Mouse (Mus musculus): ENCODE measurements at regions not wholly inside any gene's neighbourhood (a gene's known extent, or its start where the extent isn't known, plus 50 kb on each side); places are given as distances from the start of the nearest gene placed in this dataset.

DNA sequence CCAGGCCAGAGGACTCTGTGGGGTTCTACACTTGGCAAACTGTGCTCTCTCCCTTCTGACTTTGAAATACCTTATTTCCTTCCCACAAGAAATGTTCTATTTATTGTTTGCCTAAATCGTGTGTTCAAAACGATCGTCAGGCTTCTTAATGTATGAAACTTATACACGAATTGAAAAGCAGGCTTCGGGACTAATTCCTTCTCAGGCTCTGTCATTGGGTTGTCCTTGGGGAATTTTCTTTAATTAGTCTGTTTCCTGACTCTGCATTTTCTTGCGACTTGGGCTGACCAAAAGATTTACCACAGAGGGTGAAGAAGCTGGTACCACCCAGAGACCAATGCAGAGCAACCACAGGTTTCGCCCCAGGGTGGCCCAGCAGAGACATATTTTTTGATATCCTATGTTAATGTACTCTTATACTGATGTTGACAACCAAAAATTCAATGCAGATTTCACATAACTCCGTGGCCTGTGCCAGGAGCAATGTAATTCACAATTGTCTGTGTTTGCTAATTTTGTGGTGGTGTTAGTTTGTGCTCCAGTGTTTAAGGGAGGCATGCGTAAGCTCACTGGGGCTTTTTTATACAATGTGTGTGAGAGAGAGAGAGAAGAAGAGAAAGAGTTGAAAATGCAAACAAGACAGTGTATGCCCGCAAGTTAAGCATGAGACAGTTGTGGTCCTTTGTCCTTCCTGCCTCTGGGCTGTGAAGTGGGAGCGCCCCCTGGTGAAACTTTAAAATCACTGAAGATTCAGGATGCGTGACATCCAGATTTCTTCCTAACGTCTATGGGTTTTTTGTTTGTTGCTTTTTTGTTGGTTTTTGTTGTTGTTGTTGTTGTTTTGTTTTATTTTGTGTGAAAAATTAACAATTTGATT is 452.7 kb downstream of the Sox2 start:
- peak; percentile 90 for DNase-seq
- Histone ChIP-seq H3K27me3 (ENCODE audit: insufficient read depth, low read length) (peaks cover 5% of the 10 kb centered on the region; the same call in 1 of the 2 replicates), H3K4me2 (no peak overlapping the region), H3K4me3 (ENCODE audit: low read depth, low read length) (no peak overlapping the region), H3K4me1 (ENCODE audit: insufficient read depth) (no peaks in the 10 kb centered on the region), H3K36me3 (ENCODE audit: insufficient read depth) (no peaks in the 10 kb centered on the region), H3K9me3 (ENCODE audit: low read depth, low read length) (no peaks in the 10 kb centered on the region), H3K9ac (no peak overlapping the region), H3K27ac (ENCODE audit: low read depth) (no peak overlapping the region)
- WGBS = 49% methylated on average over 13 of the region's 13 CpGs
- TF ChIP-seq CTCF (IDR thresholded peaks at IDR 0.05; ENCODE audit: low read depth) = peak; percentile 90
- peak; percentile 75; the same call in 1 of the 2 replicates for ATAC-seq (ENCODE audit: insufficient read depth)

DNA sequence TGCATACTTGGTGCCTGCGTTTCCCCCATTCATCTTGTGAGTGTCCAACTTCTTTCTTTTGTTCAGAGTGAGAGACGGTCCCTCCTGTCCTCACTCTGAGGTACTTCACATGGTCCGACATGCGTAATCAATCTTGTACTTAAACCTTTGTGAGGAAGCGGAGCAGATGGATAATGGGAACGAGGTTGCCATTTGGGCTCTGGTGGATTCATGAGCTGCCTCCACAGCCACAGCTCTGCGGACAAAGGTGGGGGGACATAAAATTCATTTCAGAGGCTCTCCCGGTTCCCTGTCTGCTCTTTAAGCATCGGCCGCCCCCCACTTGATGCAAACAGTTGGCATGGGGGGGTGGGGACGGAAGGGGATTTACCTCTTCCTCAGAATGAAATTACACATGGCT is 454.7 kb downstream of the Sox2 start:
- H3K4me2 ChIP-seq = no peak overlapping the region
- DNase-seq = no peak
- 57% methylated on average over 11 of the region's 11 CpGs for WGBS
- H3K27me3 ChIP-seq (ENCODE audit: insufficient read depth, low read length) = peaks cover 5% of the 10 kb centered on the region; the same call in 1 of the 2 replicates
- no peaks in the 10 kb centered on the region for H3K4me1 ChIP-seq (ENCODE audit: insufficient read depth)
- no peak overlapping the region for H3K27ac ChIP-seq (ENCODE audit: low read depth)
- H3K9ac ChIP-seq = no peak overlapping the region
- ATAC-seq (ENCODE audit: insufficient read depth) = no peak
- H3K36me3 ChIP-seq (ENCODE audit: insufficient read depth) = no peaks in the 10 kb centered on the region
- H3K9me3 ChIP-seq (ENCODE audit: low read depth, low read length) = no peaks in the 10 kb centered on the region
- no peak for TF ChIP-seq CTCF (IDR thresholded peaks at IDR 0.05; ENCODE audit: low read depth)
- H3K4me3 ChIP-seq (ENCODE audit: low read depth, low read length) = no peak overlapping the region

DNA sequence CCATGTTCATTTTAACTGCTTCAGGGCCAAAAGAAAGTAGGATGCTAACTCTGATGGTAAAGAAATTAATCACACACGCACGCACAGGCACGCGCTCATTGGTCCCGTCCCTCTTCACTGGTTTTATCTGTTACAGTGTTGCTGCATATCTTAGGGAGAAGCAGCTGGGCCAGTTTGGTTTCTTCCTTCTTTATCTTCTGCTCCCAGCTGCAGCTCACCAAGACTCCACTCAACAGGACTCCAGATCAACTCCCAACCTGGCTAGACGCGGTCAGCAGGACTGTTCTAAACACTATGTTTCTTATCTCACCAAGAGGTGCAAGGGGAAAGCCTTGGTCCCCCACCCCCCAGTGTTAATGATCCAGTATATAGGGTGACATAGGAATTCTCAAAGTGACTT is 455.9 kb downstream of the Sox2 start:
- H3K36me3 ChIP-seq (ENCODE audit: insufficient read depth) = no peaks in the 10 kb centered on the region
- no peak overlapping the region for H3K27ac ChIP-seq (ENCODE audit: low read depth)
- WGBS = 46% methylated on average over 7 of the region's 7 CpGs
- H3K9ac ChIP-seq = no peak overlapping the region
- no peak overlapping the region for H3K4me2 ChIP-seq
- H3K27me3 ChIP-seq (ENCODE audit: insufficient read depth, low read length) = no peaks in the 10 kb centered on the region
- no peaks in the 10 kb centered on the region for H3K9me3 ChIP-seq (ENCODE audit: low read depth, low read length)
- H3K4me3 ChIP-seq (ENCODE audit: low read depth, low read length) = no peak overlapping the region
- no peak for ATAC-seq (ENCODE audit: insufficient read depth)
- no peaks in the 10 kb centered on the region for H3K4me1 ChIP-seq (ENCODE audit: insufficient read depth)
- no peak for TF ChIP-seq CTCF (IDR thresholded peaks at IDR 0.05; ENCODE audit: low read depth)
- no peak for DNase-seq

DNA sequence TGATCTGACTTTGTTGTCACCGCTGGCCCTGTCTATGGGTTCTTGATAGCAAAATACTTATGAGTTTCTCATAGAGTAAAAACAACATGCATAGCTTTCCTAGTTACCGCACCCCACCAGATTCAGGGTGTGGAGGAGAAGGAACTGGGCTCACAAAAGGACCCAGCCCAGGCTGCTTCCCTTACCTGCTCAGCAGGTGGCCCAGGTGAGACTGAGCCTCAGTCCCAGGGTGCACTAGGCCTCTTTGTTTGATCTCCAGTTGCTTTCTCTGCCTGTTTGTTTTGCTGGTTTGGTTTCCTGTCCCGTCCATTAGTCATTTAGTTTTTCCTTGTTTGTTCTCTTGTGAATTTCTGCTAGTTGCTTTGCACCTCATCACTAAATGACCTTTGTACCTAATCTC is 483.3 kb downstream of the Sox2 start:
- TF ChIP-seq CTCF (IDR thresholded peaks at IDR 0.05; ENCODE audit: low read depth) = no peak
- Histone ChIP-seq H3K4me2 (no peak overlapping the region), H3K9me3 (ENCODE audit: low read depth, low read length) (no peaks in the 10 kb centered on the region), H3K9ac (no peak overlapping the region), H3K36me3 (ENCODE audit: insufficient read depth) (no peaks in the 10 kb centered on the region), H3K4me3 (ENCODE audit: low read depth, low read length) (no peak overlapping the region), H3K27ac (ENCODE audit: low read depth) (no peak overlapping the region), H3K4me1 (ENCODE audit: insufficient read depth) (no peaks in the 10 kb centered on the region), H3K27me3 (ENCODE audit: insufficient read depth, low read length) (no peaks in the 10 kb centered on the region)
- 71% methylated on average over 3 of the region's 3 CpGs for WGBS
- ATAC-seq (ENCODE audit: insufficient read depth) = no peak
- DNase-seq = no peak

DNA sequence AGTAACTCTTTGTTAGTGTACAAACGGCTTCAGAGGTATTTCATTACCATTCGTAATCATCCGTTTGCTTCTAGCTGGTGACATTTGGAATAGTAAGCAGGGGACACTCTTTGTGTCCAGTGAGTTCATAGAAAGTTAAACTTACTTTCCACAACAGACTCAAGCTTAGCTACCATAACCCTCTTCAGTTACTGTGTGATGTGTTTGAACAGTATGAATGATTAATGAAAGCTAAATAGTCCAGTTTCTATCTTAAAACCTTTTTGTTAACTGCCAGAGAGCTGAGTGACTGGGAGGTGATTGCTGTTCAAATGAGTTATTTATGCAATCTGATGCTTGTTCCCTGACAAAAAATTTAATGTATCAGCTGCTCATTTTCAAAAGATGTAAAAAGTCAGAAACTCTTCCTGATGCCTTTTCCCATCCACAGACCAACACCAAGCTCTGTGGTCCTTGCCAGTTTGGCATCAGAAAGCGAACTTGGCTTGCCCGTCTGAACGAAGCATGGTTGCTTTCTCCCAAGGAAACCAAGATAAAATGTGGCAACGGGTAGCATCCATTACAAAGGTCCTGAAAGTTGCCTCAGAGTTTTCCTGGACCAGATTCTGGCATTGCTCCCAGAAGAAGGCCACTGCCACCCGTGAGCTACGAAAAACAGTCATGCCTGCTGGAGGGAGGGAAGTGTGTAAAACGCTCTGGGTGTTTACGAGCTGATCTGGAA is 491.5 kb downstream of the Sox2 start:
- no peak overlapping the region for H3K4me2 ChIP-seq
- ATAC-seq (ENCODE audit: insufficient read depth) (no peak), DNase-seq (peak; percentile 34)
- H3K36me3 ChIP-seq (ENCODE audit: insufficient read depth) = no peaks in the 10 kb centered on the region
- H3K27me3 ChIP-seq (ENCODE audit: insufficient read depth, low read length) = no peaks in the 10 kb centered on the region
- no peak overlapping the region for H3K4me3 ChIP-seq (ENCODE audit: low read depth, low read length)
- no peak for TF ChIP-seq CTCF (IDR thresholded peaks at IDR 0.05; ENCODE audit: low read depth)
- no peak overlapping the region for H3K9ac ChIP-seq
- no peaks in the 10 kb centered on the region for H3K4me1 ChIP-seq (ENCODE audit: insufficient read depth)
- peak overlapping the region; percentile 52; the same call in 1 of the 2 replicates for H3K27ac ChIP-seq (ENCODE audit: low read depth)
- H3K9me3 ChIP-seq (ENCODE audit: low read depth, low read length) = no peaks in the 10 kb centered on the region
- WGBS = 29% methylated on average over 11 of the region's 11 CpGs

DNA sequence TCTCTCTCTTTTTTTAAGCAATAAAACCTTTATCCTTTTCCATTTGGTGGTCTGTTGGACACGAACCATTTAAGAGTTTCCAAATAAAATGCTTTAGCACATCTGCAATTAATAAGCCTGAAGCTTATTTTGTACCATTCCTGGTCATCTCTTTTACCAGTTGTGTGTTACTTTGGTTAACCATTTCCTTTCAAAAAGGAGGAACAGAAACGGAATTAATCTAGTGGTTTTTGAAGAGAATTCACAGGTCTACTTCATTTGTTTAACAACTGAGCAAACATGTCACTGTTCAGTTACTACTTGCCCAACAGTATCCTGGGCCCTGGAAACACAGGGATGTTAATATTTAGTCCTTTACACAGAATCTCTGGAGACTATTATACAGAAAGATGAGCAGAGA is 492.5 kb downstream of the Sox2 start:
- WGBS = 56% methylated on average over 2 of the region's 2 CpGs
- no peak for ATAC-seq (ENCODE audit: insufficient read depth)
- H3K9ac ChIP-seq = no peak overlapping the region

DNA sequence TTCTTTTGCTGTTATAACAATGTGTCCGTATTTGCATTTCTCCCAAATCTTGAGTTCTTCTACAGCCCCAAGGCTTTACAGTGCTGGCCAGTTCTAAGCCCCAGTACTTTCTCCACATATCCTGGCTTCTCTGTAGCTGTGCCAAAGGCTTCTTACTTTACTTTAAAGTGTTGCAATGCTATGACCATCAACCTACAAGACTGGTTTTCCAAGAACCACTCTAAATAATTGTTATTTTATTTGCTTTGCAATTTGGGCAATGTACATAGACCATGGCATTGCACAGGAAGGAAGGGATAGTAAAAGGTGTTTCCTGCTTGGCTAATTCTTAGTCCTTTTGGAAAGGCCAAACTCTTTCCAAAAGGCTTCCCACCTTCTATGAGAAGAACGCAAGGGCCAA is 495.4 kb downstream of the Sox2 start:
- Histone ChIP-seq H3K27me3 (ENCODE audit: insufficient read depth, low read length) (no peaks in the 10 kb centered on the region), H3K4me2 (no peak overlapping the region), H3K9me3 (ENCODE audit: low read depth, low read length) (no peaks in the 10 kb centered on the region), H3K36me3 (ENCODE audit: insufficient read depth) (no peaks in the 10 kb centered on the region), H3K4me1 (ENCODE audit: insufficient read depth) (no peaks in the 10 kb centered on the region), H3K4me3 (ENCODE audit: low read depth, low read length) (no peak overlapping the region), H3K9ac (no peak overlapping the region), H3K27ac (ENCODE audit: low read depth) (no peak overlapping the region)
- DNase-seq = no peak
- 85% methylated on average over 2 of the region's 2 CpGs for WGBS
- no peak for ATAC-seq (ENCODE audit: insufficient read depth)
- TF ChIP-seq CTCF (IDR thresholded peaks at IDR 0.05; ENCODE audit: low read depth) = no peak

More for the DNA sequence above, 492.5 kb downstream of the Sox2 start:
- Histone ChIP-seq H3K4me3 (ENCODE audit: low read depth, low read length) (no peak overlapping the region), H3K27me3 (ENCODE audit: insufficient read depth, low read length) (no peaks in the 10 kb centered on the region), H3K36me3 (ENCODE audit: insufficient read depth) (no peaks in the 10 kb centered on the region), H3K4me2 (no peak overlapping the region), H3K27ac (ENCODE audit: low read depth) (no peak overlapping the region), H3K9me3 (ENCODE audit: low read depth, low read length) (no peaks in the 10 kb centered on the region), H3K4me1 (ENCODE audit: insufficient read depth) (no peaks in the 10 kb centered on the region)
- TF ChIP-seq CTCF (IDR thresholded peaks at IDR 0.05; ENCODE audit: low read depth) = no peak
- no peak for DNase-seq

Data from lung, embryonic 14.5 days (tissue).